Mouse (Mus musculus): ENCODE measurements around the gene Fra10ac1.

GRCm38 (mm10) chr19:38236526-38236925, 12.6 kb upstream of the Fra10ac1 start:
- TF ChIP-seq POLR2A (IDR thresholded peaks at IDR 0.05; ENCODE audit: low read depth, low read length) (no peak), CTCF (IDR thresholded peaks at IDR 0.05; ENCODE audit: extremely low read depth, insufficient read length, insufficient replicate concordance, low read depth, low read length) (no peak)
